Mouse (Mus musculus) spleen, embryonic (tissue): Measurements from ENCODE around the gene Prss12.
"Not testable (repeated sequence)": the region's sequence is repeated elsewhere in the genome, so short reads cannot be mapped to it uniquely, and the experiment has no call there.

Experiments
- CTCF ChIA-PET: fragments of 350-600 bp; sonication (Branson Sonifier 250); formaldehyde crosslinking; loops from one replicate; lab custom pipeline; 2022; lab: Charles Lee

Gene Prss12

DNA sequence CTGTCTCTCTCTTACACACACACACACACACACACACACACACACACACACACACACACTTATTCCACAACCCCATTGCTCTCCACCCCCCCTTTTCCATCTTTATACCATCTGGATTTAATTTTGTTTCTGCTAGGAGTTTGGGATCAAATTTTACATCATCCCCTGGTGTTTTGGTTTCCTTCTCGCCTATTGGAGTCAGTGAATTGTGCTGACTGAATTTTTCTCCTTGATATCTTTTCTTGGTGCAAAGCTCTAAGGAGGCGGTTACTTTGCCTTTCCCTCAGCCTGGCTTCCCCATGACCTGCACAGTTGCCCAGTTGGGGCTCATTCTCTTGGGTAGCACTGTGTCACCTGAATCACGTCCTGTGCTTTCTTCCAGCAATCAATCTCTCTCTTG is 30.1 kb downstream of the Prss12 start:
- CTCF ChIA-PET, result no interaction called here

DNA sequence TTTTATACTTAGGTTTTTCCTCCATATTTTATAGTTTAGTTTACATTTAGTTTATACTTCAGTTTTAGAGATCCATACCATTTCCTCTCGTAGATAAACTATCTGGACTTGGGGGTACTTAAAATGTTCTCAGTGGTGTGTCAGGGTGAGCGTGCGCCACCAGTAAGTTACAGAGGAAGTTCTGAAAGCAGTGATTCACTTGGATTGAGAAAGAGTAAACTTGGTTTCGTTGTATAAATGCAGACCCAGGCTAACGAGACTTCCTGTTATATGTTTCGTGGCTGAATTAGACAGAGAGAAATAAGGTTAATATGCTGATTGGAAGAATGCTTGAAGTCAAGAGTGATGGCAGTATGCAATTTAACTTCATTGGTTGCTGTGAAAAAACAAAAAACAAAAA is 34.6 kb downstream of the Prss12 start:
- CTCF ChIA-PET, result no interaction called here

GRCm38 (mm10) chr3:123491814-123492213 is 45.1 kb downstream of the Prss12 start:
- CTCF ChIA-PET, result no interaction called here

GRCm38 (mm10) chr3:123493163-123493562 is 46.5 kb downstream of the Prss12 start:
- CTCF ChIA-PET, result no interaction called here

DNA sequence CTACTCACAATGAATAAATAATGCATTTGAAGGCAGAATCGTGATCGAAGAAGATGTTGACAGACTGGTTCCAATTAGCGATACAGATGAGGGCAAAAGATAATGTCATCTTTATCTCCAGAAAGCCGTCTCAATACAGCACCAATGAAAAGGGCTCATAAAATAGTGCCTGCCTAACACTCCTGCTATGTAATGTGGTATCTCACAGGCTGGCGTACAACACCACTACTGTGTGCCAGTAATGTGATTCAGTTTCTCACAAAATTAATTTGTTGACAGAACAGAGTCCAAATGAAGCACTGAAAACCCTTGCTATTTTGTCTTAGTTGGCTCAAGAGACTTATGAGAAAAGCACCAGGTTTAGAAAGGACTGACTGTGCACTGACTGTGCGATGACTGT is 48.4 kb downstream of the Prss12 start:
- CTCF ChIA-PET, result no interaction called here

DNA sequence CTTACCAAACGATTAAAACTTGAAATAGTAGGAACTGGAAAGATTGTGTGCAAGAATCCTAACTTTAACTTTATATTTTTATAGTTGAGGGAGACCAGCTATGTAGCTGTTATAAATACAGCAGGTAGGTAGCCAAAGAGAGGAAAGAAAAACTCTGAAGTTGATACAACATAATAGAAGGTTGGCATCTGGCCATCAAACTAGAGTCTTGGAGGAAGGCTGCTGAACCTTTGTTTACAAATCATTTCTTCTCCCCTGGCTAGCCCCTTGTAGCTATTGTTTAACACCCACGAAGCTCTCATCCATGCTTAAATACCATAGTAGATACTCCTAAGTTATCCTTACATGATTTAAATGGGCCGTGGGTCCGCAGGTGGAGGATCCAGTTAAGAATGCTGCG is 52.1 kb downstream of the Prss12 start:
- CTCF ChIA-PET, result no interaction called here

DNA sequence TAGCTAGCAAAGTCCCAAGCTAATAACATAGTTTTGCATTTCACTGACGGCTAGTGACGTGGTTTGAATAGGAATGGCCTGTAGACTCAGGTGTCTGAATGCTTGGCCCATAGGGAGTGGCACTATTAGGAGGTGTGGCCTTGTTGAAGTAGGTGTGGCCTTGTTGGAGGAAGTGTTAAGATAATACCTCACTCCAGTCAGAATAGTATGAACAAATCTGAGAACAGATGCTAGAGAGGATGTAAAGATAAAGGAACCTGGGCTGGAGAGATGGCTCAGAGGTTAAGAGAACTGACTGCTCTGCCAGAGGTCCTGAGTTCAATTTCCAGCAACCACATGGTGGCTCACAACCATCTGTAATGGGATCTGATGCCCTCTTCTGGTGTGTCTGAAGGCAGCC is 55.1 kb downstream of the Prss12 start:
- CTCF ChIA-PET, result not testable (repeated sequence)

DNA sequence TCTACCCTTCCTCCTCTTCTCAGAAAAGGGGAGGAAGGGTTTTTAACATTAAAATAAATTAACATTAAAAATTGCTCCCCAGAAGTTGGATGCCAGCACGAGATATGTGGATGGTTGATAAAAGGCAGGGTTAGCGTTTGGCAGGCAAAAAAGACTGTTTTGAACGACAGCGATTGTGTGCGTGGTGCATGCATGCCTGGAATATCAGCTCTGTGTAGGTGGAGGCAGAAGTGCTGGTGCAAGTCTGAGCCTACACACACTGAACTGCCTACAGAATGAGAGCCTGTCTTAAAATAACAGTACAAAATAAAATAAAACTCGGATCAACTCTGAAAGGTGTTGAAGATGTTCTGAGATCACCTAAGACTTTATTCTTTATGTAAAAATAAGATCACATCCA is 57.2 kb downstream of the Prss12 start:
- CTCF ChIA-PET, result no interaction called here

DNA sequence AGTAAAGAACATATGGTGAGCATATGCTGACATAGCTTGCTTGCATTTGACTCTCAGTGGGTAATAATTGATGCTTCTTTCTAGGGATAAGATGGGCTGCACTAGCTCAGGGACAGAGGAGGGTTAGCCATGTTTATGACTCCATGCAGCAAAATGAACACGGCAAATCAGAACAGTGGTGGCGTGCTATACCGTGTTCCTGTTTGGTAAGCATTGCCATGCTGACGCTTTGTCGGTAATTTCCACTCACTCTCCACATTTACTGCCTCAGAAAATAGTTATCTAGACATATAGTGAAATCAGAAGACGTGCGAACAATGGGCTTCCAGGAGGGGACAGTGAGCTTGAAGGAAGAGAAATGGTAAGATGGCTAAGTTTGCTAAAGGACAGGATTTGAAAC is 58.1 kb downstream of the Prss12 start:
- CTCF ChIA-PET, result no interaction called here

DNA sequence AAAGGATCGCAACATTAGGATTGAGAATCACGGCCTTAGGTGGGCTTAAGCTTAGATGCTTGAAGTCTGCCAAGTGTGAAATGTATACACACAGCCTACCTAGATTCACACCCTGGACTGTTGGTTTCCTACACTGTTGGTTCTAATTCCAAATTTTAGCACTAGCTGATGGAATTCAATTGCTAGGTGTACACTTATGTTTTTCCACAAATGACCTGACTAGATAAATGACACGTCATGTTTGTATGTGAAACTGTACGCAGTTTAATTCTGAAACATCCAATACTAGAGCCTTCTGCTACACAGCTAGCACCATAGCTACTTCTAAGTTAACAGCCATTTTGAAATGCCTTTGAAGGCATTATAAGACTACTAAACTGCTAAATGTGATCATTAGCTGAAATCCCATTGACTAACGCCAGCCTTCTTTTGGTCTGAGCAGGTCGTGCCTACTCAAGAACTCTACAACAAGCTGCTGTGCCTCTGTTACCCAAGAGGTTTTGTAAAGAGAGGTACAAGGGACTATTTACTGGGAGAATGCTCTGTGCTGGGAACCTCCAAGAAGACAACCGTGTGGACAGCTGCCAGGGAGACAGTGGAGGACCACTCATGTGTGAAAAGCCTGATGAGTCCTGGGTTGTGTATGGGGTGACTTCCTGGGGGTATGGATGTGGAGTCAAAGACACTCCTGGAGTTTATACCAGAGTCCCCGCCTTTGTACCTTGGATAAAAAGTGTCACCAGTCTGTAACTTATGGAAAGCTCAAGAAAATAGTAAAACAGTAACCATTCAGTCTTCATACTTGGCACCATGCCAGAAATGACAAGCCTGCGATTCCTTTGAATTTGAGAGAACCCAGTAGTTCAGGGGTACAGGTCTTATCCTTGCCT is 59.3 kb downstream of the Prss12 start:
- CTCF ChIA-PET, result no interaction called here

DNA sequence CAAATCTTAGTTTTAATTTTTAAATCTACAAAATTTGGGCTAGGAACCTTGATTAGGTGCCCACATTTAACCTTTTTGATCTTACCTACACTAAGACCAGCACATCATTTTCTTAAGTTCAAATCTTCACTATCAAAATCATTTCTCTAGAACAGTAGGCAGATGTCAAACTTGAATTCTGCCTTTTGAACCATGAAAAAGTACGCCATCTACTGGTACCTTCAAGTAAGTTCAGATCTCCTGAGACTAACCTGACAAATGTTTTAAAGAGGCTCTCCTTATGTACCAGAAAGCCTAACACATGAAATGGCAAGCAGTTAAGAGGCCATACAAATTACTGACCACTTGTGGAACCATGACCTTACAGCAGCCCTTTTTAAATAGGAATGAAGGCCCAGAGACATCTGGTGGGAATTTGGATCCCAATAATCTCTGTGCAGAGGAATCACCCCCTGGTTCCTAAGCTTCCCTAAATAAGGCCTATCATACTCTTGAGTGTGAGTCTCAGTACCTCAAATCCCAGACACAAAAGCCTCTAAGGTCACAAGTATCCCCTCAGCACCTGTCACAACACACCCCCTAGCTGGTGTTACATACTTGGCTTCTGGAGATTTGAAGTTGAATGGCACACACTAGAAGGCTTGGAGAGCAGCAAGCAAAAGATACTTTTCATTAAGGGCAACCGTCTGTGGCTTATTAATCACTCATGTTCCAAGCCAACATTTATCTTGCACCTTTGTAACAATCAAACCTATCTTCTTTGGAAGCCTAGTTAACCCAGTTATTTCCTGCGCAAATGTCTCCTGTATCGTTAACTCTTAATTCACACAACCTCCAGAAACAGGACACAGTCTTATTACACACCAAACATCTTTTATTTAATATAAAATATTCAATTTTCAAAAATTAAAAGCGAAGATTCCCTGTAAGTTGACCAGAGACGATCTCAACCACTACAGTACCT is 60.3 kb downstream of the Prss12 start:
- CTCF ChIA-PET, result interaction anchor here (0.6 kb wide), 1 partner anchor 9 kb away, joined by 3 read pairs; no protein-coding TSS in a partner anchor

- CTCF ChIA-PET, result no interaction called here
Observed at GRCm38 (mm10) chr3:123507663-123508055, 60.9 kb downstream of the Prss12 start.

GRCm38 (mm10) chr3:123508056-123508674 is 61.5 kb downstream of the Prss12 start:
- CTCF ChIA-PET, result no interaction called here

GRCm38 (mm10) chr3:123508675-123509376 is 62.1 kb downstream of the Prss12 start:
- CTCF ChIA-PET, result no interaction called here

GRCm38 (mm10) chr3:123511818-123512217 is 65.1 kb downstream of the Prss12 start:
- CTCF ChIA-PET, result no interaction called here

- CTCF ChIA-PET, result no interaction called here
Observed at GRCm38 (mm10) chr3:123514886-123515285, 68.2 kb downstream of the Prss12 start.

GRCm38 (mm10) chr3:123515600-123516359 is 69.1 kb downstream of the Prss12 start:
- CTCF ChIA-PET, result interaction anchor here (1.1 kb wide), 1 partner anchor 9 kb away, joined by 3 read pairs; no protein-coding TSS in a partner anchor

GRCm38 (mm10) chr3:123516784-123517183 is 70.1 kb downstream of the Prss12 start:
- CTCF ChIA-PET, result no interaction called here

- CTCF ChIA-PET, result no interaction called here
Observed at GRCm38 (mm10) chr3:123526313-123527067, 79.8 kb downstream of the Prss12 start.
